Mouse (Mus musculus) bone marrow macrophage, adult 2 months (primary cell): Measurements from ENCODE around the gene Ep300.

Experiments used
- CTCF ChIP-seq: IDR thresholded peaks from 2 replicates; pipeline ENCODE4 v1.5.1; 2012; ENCODE audit warnings: low read depth, mild to moderate bottlenecking, low read length, moderate library complexity
- POLR2A ChIP-seq: IDR thresholded peaks from 2 replicates; pipeline ENCODE4 v1.6.1; 2012; ENCODE audit warnings: mild to moderate bottlenecking, low read depth, low read length, borderline replicate concordance

DNA sequence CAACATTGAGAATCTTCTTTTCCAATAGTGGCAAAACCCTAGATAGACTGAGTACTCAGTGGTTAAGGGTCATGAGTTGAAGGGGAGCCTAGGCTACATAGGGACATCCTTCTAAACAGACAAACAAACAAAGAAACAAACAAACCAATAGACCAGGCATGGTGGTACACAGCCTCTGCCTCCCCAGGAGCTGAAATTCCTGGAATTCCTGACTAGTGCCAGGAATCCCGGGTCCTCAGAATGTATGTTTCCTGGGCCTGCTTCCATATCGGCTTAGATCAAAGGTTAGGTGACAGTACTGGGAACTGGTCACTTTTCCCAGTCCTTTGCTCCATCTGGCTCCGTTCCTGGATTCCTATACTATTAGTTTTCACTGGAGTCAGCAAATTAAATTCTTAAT, 23.6 kb upstream of the Ep300 start:
- no peak for TF ChIP-seq CTCF
- no peak for TF ChIP-seq POLR2A
